Mouse (Mus musculus) brain, embryonic 14.5 days (tissue): Measurements from ENCODE around the gene Gcc2.

Experiments used
- CTCF ChIP-seq: fragments of 200-500 bp; IDR thresholded peaks from 2 replicates; pipeline ENCODE4 v1.5.1; 2012; ENCODE audit warnings: inconsistent platforms, mild to moderate bottlenecking, moderate library complexity, borderline replicate concordance; ENCODE audit not compliant: insufficient read depth, insufficient read length; ENCODE audit errors: extremely low read depth
- POLR2A ChIP-seq: fragments of 200-500 bp; IDR thresholded peaks from 2 replicates; pipeline ENCODE4 v1.6.1; 2012; ENCODE audit warnings: mild to moderate bottlenecking, inconsistent platforms, borderline replicate concordance; ENCODE audit not compliant: poor library complexity, insufficient read depth, insufficient read length, severe bottlenecking; ENCODE audit errors: extremely low read depth

- TF ChIP-seq CTCF = no peak
- TF ChIP-seq POLR2A = no peak
Measured at GRCm38 (mm10) chr10:58333414-58333813, 78.1 kb downstream of the Gcc2 start.
